Mouse (Mus musculus): ENCODE data around the gene Ebf3.

Ebf3 gene

GRCm38 (mm10) chr7:137272252-137272651 lies 42.0 kb downstream of the Ebf3 start:
- Histone ChIP-seq H3K27me3 (ENCODE audit: control insufficient read depth, insufficient read depth, low read length, poor library complexity, severe bottlenecking) (no peaks in the 10 kb centered on the region), H3K36me3 (ENCODE audit: control insufficient read depth, insufficient read depth, low read length, poor library complexity, severe bottlenecking) (no peaks in the 10 kb centered on the region)
- DNase-seq (ENCODE audit: low read depth, low spot score): no peak

GRCm38 (mm10) chr7:137268452-137269155 lies 45.6 kb downstream of the Ebf3 start:
- Histone ChIP-seq H3K27me3 (ENCODE audit: control insufficient read depth, insufficient read depth, low read length, poor library complexity, severe bottlenecking) (no peaks in the 10 kb centered on the region), H3K36me3 (ENCODE audit: control insufficient read depth, insufficient read depth, low read length, poor library complexity, severe bottlenecking) (no peaks in the 10 kb centered on the region)
- no peak for DNase-seq (ENCODE audit: low read depth, low spot score)

- DNase-seq (ENCODE audit: low read depth, low spot score): no peak
- no peaks in the 10 kb centered on the region for H3K27me3 ChIP-seq (ENCODE audit: control insufficient read depth, insufficient read depth, low read length, poor library complexity, severe bottlenecking)
Measured at GRCm38 (mm10) chr7:137267441-137267840, 46.8 kb downstream of the Ebf3 start.

GRCm38 (mm10) chr7:137266575-137266974 lies 47.7 kb downstream of the Ebf3 start:
- DNase-seq (ENCODE audit: low read depth, low spot score): no peak
- Histone ChIP-seq H3K36me3 (ENCODE audit: control insufficient read depth, insufficient read depth, low read length, poor library complexity, severe bottlenecking) (no peaks in the 10 kb centered on the region), H3K27me3 (ENCODE audit: control insufficient read depth, insufficient read depth, low read length, poor library complexity, severe bottlenecking) (no peaks in the 10 kb centered on the region)

More at GRCm38 (mm10) chr7:137267441-137267840, 46.8 kb downstream of the Ebf3 start:
- no peaks in the 10 kb centered on the region for H3K36me3 ChIP-seq (ENCODE audit: control insufficient read depth, insufficient read depth, low read length, poor library complexity, severe bottlenecking)

GRCm38 (mm10) chr7:137262330-137262729 lies 51.9 kb downstream of the Ebf3 start:
- Histone ChIP-seq H3K27me3 (ENCODE audit: control insufficient read depth, insufficient read depth, low read length, poor library complexity, severe bottlenecking) (no peaks in the 10 kb centered on the region), H3K36me3 (ENCODE audit: control insufficient read depth, insufficient read depth, low read length, poor library complexity, severe bottlenecking) (no peaks in the 10 kb centered on the region)
- DNase-seq (ENCODE audit: low read depth, low spot score): no peak

GRCm38 (mm10) chr7:137246213-137246872 lies 67.9 kb downstream of the Ebf3 start:
- H3K27me3 ChIP-seq (ENCODE audit: control insufficient read depth, insufficient read depth, low read length, poor library complexity, severe bottlenecking): no peaks in the 10 kb centered on the region
- DNase-seq (ENCODE audit: low read depth, low spot score): peak; percentile 61
- no peaks in the 10 kb centered on the region for H3K36me3 ChIP-seq (ENCODE audit: control insufficient read depth, insufficient read depth, low read length, poor library complexity, severe bottlenecking)

GRCm38 (mm10) chr7:137244839-137245238 lies 69.4 kb downstream of the Ebf3 start:
- no peak for DNase-seq (ENCODE audit: low read depth, low spot score)
- Histone ChIP-seq H3K36me3 (ENCODE audit: control insufficient read depth, insufficient read depth, low read length, poor library complexity, severe bottlenecking) (no peaks in the 10 kb centered on the region), H3K27me3 (ENCODE audit: control insufficient read depth, insufficient read depth, low read length, poor library complexity, severe bottlenecking) (no peaks in the 10 kb centered on the region)

- no peaks in the 10 kb centered on the region for H3K36me3 ChIP-seq (ENCODE audit: control insufficient read depth, insufficient read depth, low read length, poor library complexity, severe bottlenecking)
- no peaks in the 10 kb centered on the region for H3K27me3 ChIP-seq (ENCODE audit: control insufficient read depth, insufficient read depth, low read length, poor library complexity, severe bottlenecking)
- no peak for DNase-seq (ENCODE audit: low read depth, low spot score)
Measured at GRCm38 (mm10) chr7:137240481-137240880, 73.8 kb downstream of the Ebf3 start.

GRCm38 (mm10) chr7:137239542-137240133 lies 74.6 kb downstream of the Ebf3 start:
- DNase-seq (ENCODE audit: low read depth, low spot score): no peak
- H3K36me3 ChIP-seq (ENCODE audit: control insufficient read depth, insufficient read depth, low read length, poor library complexity, severe bottlenecking): no peaks in the 10 kb centered on the region
- H3K27me3 ChIP-seq (ENCODE audit: control insufficient read depth, insufficient read depth, low read length, poor library complexity, severe bottlenecking): no peaks in the 10 kb centered on the region

GRCm38 (mm10) chr7:137237419-137237818 lies 76.8 kb downstream of the Ebf3 start:
- H3K27me3 ChIP-seq (ENCODE audit: control insufficient read depth, insufficient read depth, low read length, poor library complexity, severe bottlenecking): no peaks in the 10 kb centered on the region
- no peak for DNase-seq (ENCODE audit: low read depth, low spot score)
- H3K36me3 ChIP-seq (ENCODE audit: control insufficient read depth, insufficient read depth, low read length, poor library complexity, severe bottlenecking): no peaks in the 10 kb centered on the region

GRCm38 (mm10) chr7:137223823-137224222 lies 90.4 kb downstream of the Ebf3 start:
- Histone ChIP-seq H3K36me3 (ENCODE audit: control insufficient read depth, insufficient read depth, low read length, poor library complexity, severe bottlenecking) (no peaks in the 10 kb centered on the region), H3K27me3 (ENCODE audit: control insufficient read depth, insufficient read depth, low read length, poor library complexity, severe bottlenecking) (no peaks in the 10 kb centered on the region)
- DNase-seq (ENCODE audit: low read depth, low spot score): no peak

GRCm38 (mm10) chr7:137222831-137223505 lies 91.3 kb downstream of the Ebf3 start:
- DNase-seq (ENCODE audit: low read depth, low spot score): no peak
- no peaks in the 10 kb centered on the region for H3K36me3 ChIP-seq (ENCODE audit: control insufficient read depth, insufficient read depth, low read length, poor library complexity, severe bottlenecking)
- no peaks in the 10 kb centered on the region for H3K27me3 ChIP-seq (ENCODE audit: control insufficient read depth, insufficient read depth, low read length, poor library complexity, severe bottlenecking)

- Histone ChIP-seq H3K27me3 (ENCODE audit: control insufficient read depth, insufficient read depth, low read length, poor library complexity, severe bottlenecking) (no peaks in the 10 kb centered on the region), H3K36me3 (ENCODE audit: control insufficient read depth, insufficient read depth, low read length, poor library complexity, severe bottlenecking) (no peaks in the 10 kb centered on the region)
- no peak for DNase-seq (ENCODE audit: low read depth, low spot score)
Measured at GRCm38 (mm10) chr7:137221599-137221998, 92.6 kb downstream of the Ebf3 start.

- H3K27me3 ChIP-seq (ENCODE audit: control insufficient read depth, insufficient read depth, low read length, poor library complexity, severe bottlenecking): no peaks in the 10 kb centered on the region
- no peak for DNase-seq (ENCODE audit: low read depth, low spot score)
- no peaks in the 10 kb centered on the region for H3K36me3 ChIP-seq (ENCODE audit: control insufficient read depth, insufficient read depth, low read length, poor library complexity, severe bottlenecking)
Measured at GRCm38 (mm10) chr7:137220436-137220835, 93.8 kb downstream of the Ebf3 start.

GRCm38 (mm10) chr7:137218706-137219105 lies 95.5 kb downstream of the Ebf3 start:
- Histone ChIP-seq H3K27me3 (ENCODE audit: control insufficient read depth, insufficient read depth, low read length, poor library complexity, severe bottlenecking) (no peaks in the 10 kb centered on the region), H3K36me3 (ENCODE audit: control insufficient read depth, insufficient read depth, low read length, poor library complexity, severe bottlenecking) (no peaks in the 10 kb centered on the region)
- no peak for DNase-seq (ENCODE audit: low read depth, low spot score)
